Mouse (Mus musculus): Measurements from ENCODE around the gene Rasa4. TPM values are rescaled to one million over a fixed set of nuclear protein-coding genes. Genes with fewer than 3 reads are reported as not detected.
"Not testable (repeated sequence)": the region's sequence is repeated elsewhere in the genome, so short reads cannot be mapped to it uniquely, and the experiment has no call there.

The Rasa4 gene
- total and polyA plus RNA-seq, 3 experiments = 10.5 to 29.5 (median 14.7) TPM

DNA sequence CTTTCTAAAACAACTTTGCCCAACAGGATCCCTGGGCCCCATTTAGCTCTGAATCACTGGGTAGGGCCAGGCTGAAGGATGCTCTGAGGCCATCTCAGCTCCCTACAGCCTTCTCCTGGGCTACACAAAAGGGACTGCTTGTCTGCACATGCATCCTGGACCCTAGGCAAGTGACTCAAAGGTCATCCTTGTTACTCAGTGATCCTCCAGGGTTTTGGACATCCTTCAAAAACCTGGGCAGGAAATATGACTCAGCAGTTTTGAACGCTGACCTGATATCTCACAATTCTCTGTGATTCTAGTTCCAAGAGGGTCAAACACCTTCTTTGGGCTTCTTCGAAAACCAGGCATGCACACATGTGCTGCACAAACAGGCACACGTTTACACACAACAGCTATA, 25.3 kb downstream of the Rasa4 start:
- DNase-seq = peak; percentile 49

DNA sequence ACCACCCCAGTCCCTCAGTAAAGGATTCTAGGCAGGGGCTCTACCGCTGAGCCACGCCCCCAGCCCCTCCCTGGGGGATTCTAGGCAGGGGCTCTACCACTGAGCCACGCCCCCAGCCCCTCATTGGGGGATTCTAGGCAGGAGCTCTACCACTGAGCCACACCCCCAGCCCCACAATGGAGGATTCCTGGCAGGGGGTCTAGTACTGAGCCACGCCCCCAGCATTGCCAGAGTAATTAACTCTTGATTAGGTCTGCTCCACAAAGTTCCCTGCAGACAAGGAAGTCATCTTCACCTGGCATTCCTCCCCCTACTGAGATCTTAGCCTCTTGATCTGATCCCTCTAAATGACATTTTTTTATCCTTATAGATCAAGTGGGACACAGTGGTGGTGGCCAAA, 29.8 kb downstream of the Rasa4 start:
- not testable (repeated sequence) for DNase-seq

DNA sequence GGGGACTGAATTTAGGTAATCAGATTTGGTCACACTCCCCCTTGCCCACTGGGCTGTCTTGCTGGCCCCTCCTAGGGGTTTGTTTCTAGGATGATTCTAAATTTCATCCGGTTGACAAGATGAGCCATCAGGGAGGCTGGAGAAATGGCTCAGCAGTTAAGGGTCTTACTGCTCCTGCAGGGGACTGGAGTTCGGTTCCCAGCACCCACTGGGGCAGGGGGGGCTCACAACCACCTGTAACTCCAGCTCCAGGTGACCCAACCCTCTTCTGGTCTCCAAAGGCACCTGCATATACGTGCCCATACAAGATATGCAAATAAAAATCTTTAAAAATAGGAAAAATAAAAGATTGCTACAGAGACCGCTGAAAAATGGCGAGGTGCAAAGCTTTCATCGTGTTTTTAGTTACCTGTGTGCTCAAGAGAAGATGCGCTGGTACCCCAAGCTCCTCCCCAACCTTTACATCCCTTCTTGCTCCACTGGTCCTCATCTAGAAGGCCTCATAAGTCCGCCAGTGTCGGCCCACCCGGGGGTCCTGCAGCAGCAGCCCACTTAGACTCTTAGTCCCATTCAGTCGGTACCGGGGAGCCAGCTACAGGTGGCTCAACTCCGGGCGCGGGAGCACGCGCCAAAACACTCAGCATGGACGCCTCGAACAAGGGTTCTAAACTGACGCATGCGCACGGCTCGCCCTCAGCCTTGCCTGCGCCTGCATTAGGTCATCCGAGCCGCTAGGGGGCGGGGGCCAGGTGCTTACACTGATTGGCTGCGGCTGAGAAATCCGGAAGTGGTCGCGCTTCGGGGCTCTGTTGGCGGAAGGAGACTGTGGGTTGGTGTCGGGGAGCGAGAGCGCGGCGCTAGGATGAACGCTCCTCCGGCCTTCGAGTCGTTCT, 32.4 kb downstream of the Rasa4 start, which contains the start of gene Polr2j:
Gene Polr2j (plus strand): TSS at position 741 of the 893 bp plus-strand sequence.
- peak; percentile 97 for DNase-seq

DNA sequence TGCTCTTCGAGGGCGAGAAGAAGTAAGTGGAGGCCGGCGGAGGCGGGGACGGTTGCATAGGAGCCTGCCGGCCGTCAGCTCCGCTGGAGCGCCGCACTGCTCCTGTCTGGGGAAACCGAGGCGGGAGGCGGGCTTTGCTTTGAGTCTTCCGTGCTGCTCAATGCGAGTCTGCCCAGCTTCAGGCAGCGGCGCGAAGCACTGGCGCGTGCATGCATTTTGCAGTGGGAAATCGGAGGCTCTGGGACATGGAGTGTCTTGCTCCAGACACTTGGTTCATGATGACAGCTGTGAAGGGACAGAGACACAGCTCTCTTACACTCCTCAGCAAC, 33.0 kb downstream of the Rasa4 start:
- DNase-seq = no peak

DNA sequence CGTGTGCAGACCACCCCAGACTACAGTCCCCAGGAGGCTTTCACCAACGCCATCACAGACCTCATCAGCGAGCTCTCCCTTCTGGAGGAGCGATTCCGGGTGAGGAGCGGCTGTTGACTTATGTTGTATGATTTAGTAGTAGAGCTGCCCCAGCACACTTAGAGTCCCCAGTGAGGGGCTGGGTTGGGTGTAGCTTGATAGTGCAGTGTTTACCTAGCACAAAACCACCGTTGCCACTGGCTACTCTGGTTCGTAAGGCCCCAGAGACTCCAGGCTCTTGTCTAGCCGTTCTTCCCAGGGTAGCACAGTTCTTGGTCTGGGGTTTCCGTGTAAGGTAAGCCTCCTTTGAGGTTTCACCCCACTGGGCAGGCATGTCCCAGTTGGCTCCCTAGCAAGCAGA, 38.4 kb downstream of the Rasa4 start:
- no peak for DNase-seq

DNA sequence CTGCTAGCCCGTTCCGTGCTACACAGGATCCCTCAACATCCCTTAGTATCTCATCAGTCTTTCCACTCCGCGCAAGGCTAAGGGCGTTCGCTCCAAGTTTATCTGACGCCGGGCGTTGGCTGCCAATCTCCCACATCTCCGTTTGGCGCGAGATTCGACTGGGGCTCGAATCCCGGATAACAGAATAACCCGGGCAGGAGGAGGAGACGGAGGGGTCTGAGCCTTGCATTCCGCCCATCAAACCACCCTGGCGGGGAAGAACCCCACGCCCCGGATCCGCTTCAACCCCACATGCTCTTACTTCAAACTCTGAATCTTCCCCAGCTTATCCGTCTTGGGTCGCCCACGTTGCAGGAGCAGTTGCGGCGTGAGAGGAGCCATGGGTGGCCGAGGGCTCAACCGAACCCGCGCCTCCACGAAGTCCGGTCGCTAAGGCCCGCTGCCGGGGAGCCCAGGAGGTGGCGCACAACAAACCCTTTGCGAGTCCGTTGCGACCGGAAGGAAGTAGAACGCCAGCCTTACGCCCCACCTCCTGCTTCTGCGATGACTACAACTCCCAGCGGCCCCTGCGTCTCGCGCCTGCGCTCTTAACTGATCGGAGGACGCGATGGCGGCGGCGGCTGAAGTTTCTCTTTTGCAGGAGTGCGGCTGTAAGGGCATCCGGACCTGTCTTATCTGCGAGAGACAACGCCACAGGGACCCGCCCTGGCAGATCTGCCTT, 52.0 kb downstream of the Rasa4 start, which contains the start of the genes Lrwd1 and Alkbh4:
Gene Lrwd1 (minus strand): TSS at position 504 of the 721 bp plus-strand sequence.
Gene Alkbh4 (plus strand): TSS at position 576 of the 721 bp plus-strand sequence.
- DNase-seq = peak; percentile 96

DNA sequence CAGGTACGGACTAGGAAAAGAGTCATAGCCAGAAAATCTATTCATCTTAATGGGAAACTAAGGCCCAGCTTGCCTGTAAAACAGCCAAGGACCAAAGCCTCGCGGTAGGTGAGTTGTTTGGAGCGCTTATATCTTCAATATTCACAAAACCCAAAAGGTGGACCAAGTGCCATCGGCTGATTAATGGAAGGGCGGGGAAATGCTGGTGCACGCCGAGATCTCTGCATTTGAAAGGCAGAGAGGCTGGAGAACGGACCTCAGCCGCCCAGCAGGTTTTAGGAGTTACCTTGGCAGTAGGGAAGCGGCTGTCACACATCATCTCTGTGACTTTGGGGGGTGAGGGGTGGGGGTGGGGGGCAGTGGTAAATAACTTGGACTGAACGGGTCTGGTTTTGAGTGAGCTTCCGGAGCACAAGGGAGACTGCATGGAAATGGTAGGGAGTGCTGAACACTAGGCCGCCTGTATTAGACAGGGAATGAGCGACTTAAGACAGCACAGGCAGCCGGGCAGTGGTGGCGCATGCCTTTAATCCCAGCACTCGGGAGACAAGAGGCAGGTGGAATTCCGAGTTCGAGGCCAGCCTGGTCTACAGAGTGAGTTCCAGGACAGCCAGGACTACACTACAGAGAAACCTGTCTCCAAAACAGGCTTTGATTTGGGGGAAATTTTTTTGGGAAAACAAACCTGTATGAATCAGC, 52.7 kb downstream of the Rasa4 start:
- DNase-seq = peak; percentile 17

DNA sequence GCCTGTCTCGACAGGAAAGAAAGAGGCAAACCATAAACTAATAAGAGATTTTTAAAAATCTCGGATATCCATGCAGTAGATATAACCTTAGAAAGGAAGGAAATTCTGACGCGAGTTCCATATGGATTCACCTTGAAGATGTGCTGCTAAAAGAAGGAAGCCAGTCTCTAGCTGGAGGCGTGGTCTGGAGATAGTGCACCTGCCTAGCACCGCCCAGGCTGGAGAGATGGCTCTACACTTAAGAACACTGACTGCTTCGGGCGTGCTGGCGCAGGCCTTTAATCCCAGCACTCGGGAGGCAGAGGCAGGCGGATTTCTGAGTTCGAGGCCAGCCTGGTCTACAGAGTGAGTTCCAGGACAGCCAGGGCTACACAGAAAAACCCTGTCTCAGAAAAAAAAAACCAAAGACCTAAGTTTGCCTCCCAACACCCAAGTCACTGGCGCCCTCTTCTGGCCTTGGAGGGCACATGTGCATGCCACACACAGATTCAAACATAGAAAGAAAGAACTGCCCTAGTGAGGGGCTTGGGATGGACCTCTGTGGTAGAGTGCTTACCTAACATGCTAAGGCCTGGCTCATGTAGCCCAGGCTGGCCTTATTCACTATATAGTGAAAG, 54.0 kb downstream of the Rasa4 start:
- peak; percentile 38 for DNase-seq

DNA sequence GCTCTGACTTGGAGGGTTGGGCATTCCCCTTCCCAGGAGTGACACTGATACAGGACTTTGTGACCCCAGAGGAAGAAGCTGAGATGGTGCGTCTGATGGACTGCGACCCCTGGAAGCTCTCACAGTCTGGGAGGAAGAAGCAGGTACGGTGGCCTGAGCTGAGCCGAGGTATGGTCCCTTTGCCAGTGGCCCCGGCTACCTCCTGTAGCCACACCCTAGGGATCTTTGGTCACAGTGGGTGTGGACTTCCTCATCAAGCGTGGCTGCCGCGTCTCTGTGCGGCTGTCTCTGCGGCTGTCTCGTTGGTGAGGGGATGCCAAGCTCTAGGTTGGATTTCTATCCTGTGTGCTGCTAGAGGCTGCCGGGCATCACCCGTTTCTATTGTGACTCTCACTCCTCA, 55.7 kb downstream of the Rasa4 start:
- DNase-seq = no peak

DNA sequence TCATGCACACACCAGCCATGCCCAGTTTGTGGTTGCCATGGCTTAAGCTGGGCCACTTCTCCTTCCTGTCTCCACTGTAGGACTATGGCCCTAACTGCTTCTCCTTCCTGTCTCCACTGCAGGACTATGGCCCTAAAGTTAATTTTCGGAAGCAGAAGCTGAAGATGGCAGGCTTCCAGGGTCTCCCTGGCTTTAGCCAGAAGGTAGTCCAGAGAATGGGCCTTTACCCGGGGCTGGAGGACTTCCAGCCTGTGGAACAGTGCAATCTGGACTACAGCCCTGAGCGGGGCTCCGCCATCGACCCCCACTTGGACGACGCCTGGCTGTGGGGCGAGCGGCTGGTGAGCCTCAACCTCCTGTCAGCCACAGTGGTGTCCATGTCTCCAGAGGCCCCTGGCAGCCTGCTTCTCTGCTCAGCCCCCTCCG, 56.4 kb downstream of the Rasa4 start:
- no peak for DNase-seq

DNA sequence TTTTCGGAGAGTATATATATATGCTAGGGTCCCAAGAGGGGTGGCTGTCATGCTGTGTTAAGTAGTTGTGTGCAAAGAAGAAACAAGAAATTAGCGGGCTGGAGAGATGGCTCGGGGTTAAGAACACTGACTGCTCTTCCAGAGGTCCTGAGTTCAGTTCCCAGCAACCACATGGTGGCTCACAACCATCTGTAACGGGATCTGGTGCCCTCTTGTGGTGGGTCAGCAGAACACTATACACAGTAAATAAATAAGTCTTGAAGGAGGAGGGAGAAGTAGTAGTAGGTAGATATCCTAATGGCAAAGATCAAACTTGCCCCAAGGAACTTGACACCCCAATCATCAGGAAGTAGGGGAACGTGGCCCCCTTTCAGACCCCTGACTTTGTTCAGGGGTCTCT, 59.0 kb downstream of the Rasa4 start:
- no peak for DNase-seq

DNA sequence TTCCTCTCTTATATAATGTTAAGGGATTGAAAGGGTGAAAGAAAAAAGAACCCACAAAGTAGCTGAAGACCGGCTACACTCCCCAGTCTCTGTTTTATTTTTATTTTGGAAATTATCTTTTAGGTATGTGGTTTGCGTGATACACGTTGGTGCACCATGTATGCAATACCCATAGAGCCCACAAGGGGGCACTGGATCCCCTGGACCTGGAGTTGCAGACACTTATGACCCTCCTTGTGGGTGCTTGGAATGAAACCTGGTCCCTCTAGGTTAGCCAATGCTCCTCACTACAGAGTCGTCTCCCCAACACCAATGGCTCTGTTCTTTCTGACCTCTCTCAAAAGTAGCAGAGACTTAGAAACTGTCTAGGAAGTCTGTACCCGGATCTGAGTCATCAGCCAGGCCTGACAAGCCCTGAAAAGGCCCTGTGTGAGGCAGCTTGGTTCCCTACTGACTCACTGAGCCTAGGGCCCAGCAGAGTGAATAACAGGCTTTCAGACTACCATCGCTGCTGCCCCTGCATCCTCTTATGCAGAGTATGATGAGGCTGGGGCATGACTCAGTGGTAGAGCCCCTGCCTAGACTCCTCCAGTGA, 59.5 kb downstream of the Rasa4 start:
- DNase-seq = no peak

DNA sequence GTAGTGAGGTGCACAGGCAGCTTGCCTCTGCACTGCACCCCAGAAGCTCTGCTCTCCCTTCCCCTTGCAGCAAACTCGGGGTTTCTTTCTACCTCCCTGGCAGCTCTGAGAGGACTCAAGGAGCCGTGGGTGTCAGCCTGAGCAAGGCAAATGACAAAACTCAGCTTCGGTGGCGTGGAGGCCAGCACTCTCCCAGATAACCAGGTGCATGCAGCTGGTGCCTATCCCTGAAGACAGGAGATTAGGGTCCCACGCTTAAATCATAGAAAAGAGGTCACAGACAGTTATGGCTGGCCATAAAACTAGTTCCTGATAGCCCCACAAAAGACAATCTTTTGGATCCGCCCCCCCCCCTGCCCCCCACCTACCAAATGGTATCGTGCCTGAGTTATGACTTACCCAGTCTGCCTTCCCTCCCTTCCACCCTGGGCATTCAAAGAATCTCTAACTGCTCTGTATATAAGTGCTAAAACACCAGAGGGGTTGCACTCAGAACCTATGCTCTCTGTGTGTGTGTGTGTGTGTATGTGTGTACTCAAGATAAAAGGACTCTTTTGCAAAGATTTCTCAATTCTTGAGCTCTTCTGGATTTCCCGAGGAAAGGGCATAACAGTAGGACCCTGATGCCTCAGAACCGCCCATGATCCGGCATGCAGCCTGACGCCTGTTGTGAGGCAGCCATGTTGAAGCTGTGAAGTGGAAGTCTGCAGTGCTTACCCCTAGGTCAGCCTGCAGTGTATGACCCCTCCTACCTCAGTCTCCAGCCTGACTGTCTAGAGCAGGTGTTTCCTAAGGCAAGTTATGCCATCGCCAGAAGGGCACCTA, 61.1 kb downstream of the Rasa4 start:
- DNase-seq = no peak

DNA sequence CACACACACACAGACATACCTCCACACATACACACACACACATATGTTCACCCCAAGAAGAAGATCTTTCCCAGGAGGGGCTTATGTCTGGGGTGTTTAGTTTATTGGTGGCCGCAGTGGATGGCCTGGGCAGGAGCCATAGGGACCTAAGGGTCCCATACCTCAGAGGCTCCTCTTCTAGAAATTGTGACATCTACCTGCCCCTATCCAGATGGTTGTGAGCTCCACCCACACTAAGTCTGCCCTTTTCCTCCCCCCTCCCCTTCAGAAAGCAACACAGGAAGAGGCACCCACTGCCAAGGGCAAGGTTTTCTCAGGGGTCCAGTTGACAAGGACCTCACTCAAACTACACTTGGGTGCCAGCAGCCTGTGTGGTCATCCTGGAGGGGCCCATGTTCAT, 63.2 kb downstream of the Rasa4 start:
- no peak for DNase-seq

DNA sequence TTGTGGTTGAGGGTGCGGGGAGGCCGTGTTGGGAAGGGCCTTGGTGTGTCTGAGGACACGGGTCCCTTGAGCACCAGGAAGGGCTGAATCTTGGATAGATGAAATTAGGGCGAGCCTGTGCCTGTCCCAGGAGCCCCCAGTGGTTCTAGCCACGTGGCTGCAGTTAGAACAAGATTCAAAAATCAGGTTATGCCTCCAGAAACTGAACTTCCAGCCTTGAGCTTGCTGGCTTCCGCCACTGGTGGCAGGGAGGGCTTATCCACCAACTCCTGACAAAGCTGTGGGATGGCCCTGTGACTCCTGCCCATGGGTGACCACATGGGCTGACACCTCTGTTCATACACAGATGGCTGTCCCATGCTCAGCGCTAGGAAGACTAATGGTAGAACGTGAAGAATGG, 64.0 kb downstream of the Rasa4 start:
- DNase-seq = no peak

DNA sequence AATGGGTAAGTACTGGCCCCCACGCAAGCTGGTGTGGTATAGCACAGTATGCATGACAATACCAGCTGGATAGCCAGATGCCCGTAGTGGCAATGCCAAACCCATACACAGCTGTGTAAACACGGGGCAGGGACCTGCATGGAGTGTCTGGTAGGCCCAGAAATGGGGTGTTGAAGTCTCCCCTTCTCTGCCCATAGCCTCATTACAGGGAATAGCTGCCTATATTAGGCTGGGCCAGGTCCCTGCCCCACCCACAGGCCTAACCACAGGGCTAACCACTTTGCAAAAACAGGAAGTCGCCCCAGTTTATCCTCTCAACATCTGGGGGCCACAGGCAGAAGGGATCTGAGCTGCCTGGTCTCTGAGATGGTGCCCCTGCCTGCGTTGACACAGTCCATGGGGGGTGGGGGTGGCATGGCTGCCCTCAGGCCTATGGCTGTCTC, 65.4 kb downstream of the Rasa4 start:
- DNase-seq = not testable (repeated sequence)

DNA sequence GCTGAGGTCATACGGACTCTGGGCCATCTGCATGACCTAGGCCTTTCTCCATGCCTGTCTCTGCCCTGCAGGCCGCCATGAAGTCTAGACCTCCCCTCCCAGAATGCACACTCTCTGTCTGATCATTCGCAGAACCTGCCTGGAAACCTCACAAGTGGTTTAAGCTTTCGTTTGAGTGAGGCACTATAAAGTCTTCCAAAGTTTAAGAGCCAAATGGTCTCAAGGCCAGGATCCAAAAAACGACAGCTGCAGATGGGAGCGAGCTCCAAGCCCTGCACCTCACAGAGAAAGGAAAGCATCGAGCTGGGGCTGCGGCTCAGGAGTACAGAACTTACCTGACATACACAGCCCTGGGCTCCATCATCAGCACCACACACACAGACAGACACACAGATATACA, 68.6 kb downstream of the Rasa4 start:
- DNase-seq = no peak

DNA sequence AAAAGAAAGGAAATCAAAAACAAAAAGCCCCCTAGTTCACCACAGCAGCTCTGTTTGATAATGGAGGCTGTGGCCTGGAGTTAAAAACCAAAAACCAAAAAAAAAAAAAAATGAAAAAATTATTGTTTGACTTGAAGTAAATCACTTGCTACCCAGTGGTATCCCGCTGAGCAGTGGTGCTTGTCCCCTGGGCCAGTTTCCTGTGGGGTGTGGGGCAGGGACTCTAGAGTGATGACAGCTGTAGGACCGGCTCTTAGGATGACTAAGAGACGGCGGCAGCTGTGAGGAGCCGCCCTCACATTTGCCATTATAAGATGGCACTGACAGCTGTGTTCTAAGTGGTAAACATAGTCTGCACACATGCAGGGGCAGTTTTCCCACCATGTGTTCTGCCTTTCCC, 71.7 kb downstream of the Rasa4 start:
- DNase-seq = no peak

DNA sequence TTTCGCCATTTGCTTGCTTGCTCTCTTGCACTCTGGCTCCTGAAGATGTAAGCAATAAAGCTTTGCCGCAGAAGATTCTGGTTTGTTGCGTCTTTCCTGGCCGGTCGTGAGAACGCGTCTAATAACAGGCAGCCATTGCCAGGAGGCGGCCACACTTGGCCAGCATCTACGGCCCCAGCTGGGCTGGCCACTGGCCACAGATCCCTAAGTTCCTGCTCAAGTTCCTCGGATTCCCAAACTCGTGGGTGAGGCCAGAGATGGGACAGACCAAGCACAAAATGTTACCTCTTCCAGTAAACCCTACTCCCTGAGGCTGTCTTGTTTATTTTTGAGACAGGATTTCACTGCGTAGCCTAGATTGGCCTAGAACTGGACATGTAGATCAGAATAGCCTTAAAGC, 76.4 kb downstream of the Rasa4 start:
- not testable (repeated sequence) for DNase-seq

All from adrenal gland, adult 2 months (tissue).